Mouse (Mus musculus) ES-CJ7 (cell line): ENCODE data around the gene Pcdh15.

Experiments
- DNase-seq: peaks from one replicate; pipeline ENCODE4 v3.0.0; 2011; ENCODE audit warnings: low read depth, low spot score

Gene Pcdh15

GRCm38 (mm10) chr10:73812311-73812710 is 713.2 kb downstream of the Pcdh15 start:
- DNase-seq: peak; percentile 64

GRCm38 (mm10) chr10:73821657-73822583 is 722.8 kb downstream of the Pcdh15 start:
- DNase-seq: peak; percentile 3

- DNase-seq: no peak
These were observed 724.1 kb downstream of the Pcdh15 start for GRCm38 (mm10) chr10:73823214-73823613.

GRCm38 (mm10) chr10:73826354-73826753 is 727.2 kb downstream of the Pcdh15 start:
- DNase-seq: no peak

GRCm38 (mm10) chr10:73828781-73829180 is 729.6 kb downstream of the Pcdh15 start:
- no peak for DNase-seq

- no peak for DNase-seq
These were observed 745.9 kb downstream of the Pcdh15 start for GRCm38 (mm10) chr10:73844998-73845397.

- DNase-seq: no peak
These were observed 763.0 kb downstream of the Pcdh15 start for GRCm38 (mm10) chr10:73862181-73862580.

GRCm38 (mm10) chr10:73878055-73878728 is 779.0 kb downstream of the Pcdh15 start:
- no peak for DNase-seq

- DNase-seq: no peak
These were observed 779.6 kb downstream of the Pcdh15 start for GRCm38 (mm10) chr10:73878729-73879067.

- no peak for DNase-seq
These were observed 788.6 kb downstream of the Pcdh15 start for GRCm38 (mm10) chr10:73887771-73888170.

- no peak for DNase-seq
These were observed 793.1 kb downstream of the Pcdh15 start for GRCm38 (mm10) chr10:73892251-73892650.

- DNase-seq: peak; percentile 48
These were observed 797.0 kb downstream of the Pcdh15 start for GRCm38 (mm10) chr10:73896086-73896607.

GRCm38 (mm10) chr10:73899165-73899564 is 800.0 kb downstream of the Pcdh15 start:
- peak; percentile 2 for DNase-seq

GRCm38 (mm10) chr10:73907626-73908025 is 808.5 kb downstream of the Pcdh15 start:
- no peak for DNase-seq

GRCm38 (mm10) chr10:73908568-73908967 is 809.4 kb downstream of the Pcdh15 start:
- DNase-seq: no peak

GRCm38 (mm10) chr10:73915170-73915569 is 816.0 kb downstream of the Pcdh15 start:
- no peak for DNase-seq

- DNase-seq: peak; percentile 18
These were observed 822.4 kb downstream of the Pcdh15 start for GRCm38 (mm10) chr10:73921579-73921978.

- no peak for DNase-seq
These were observed 829.5 kb downstream of the Pcdh15 start for GRCm38 (mm10) chr10:73928672-73929071.

- no peak for DNase-seq
These were observed 830.6 kb downstream of the Pcdh15 start for GRCm38 (mm10) chr10:73929718-73930117.

GRCm38 (mm10) chr10:73931185-73931584 is 832.0 kb downstream of the Pcdh15 start:
- DNase-seq: no peak

GRCm38 (mm10) chr10:73931996-73932679 is 833.0 kb downstream of the Pcdh15 start:
- DNase-seq: no peak

- no peak for DNase-seq
These were observed 837.0 kb downstream of the Pcdh15 start for GRCm38 (mm10) chr10:73936121-73936520.
